Comparison of ENCODE assay signal across 8 mouse cellular contexts in the genomic region with DNA sequence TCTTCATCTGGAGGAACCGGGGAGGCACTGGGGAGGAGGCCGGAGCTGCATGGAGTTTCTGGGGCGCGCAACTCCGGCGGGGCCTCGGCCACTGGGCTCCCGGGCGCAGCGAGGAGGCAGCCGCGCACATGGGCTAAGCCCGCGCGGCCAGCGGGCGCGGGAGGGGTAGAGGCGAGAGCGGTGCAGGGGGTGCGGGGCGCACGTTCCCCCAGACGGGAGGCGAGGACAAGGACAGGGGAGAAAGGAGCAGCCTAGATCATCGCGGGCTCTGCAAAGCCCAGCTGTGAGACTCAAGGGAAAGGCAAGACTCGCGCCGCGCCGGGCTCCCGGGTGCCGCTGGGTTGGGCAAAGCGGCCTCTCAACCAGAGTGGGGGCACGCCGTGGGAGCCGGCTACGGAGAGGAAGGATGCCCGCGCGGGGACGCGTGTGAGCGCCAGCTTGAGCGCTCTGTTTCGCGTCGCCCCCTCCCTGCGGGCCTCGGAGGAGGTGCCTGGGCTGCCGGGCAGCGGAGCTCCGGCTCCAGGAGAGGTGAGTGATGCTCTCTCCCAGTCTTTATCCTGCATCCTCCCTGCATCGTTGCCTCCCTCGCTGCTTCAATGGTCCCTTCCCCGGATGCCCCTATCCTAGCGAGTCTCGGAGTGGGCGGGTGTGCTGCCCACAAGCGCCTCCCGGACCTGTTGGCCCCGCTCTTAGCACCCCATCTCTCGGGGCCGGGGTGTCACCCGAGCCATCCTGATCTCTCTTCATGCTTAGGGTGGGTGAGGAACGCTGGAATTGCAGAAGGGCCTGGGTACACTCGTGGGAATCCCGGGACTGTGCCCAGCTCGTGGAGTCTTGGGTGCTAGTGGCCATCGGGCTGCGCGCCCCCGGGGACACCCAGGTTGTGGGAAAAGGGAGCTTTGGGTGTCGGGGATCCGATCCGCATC.
DNase-seq lines count a peak whose midpoint lies in the region; ATAC-seq and TF ChIP-seq lines count a peak whose summit lies in the region.

No protein-coding gene starts in this region.

- TF ChIP-seq CTCF in kidney, adult 2 months (conservative IDR thresholded peaks at IDR 0.05; ENCODE audit: insufficient read depth, insufficient read length, low read depth, low read length): no peak

- H3K27me3 ChIP-seq in kidney, adult 2 months (replicated peaks; ENCODE audit: control insufficient read depth, insufficient read depth, low read length): no peaks in the 10 kb centered on the region

- WGBS in kidney, adult 2 months: 1% methylated on average over 77 of the region's 77 CpGs

- no peak overlapping the region for H3K4me3 ChIP-seq in kidney, adult 2 months (ENCODE audit: insufficient read depth, low read depth, low read length)

- H3K4me1 ChIP-seq in kidney, adult 2 months (ENCODE audit: control insufficient read depth, insufficient read depth, low read length): no peaks in the 10 kb centered on the region

- no peak for TF ChIP-seq POLR2A in kidney, adult 2 months (IDR thresholded peaks at IDR 0.05; ENCODE audit: low read depth, low read length)

- H3K36me3 ChIP-seq in kidney, adult 2 months (ENCODE audit: control insufficient read depth, insufficient read depth, low read length): no peaks in the 10 kb centered on the region

- intact Hi-C loops in left cerebral cortex, postnatal 36 days (cut with DNase I): loop anchor here (5.0 kb wide), 2 partner anchors 113 to 403 kb away; no protein-coding TSS in a partner anchor

- DNase-seq in kidney, postnatal 4 days: peak; percentile 17 to 29
- no peak for DNase-seq in kidney, adult 2 months
- DNase-seq in cerebellum, adult 8-10 months: peak; percentile 65
- peak; percentile 35 to 50 for DNase-seq in frontal cortex, postnatal 10 days (ENCODE audit: low spot score in 2 of 2)
- DNase-seq in left cerebral cortex, postnatal 36 days (ENCODE audit: low spot score in 2 of 2): peak; percentile 72 to 76
- peak; percentile 62 for DNase-seq in retina, postnatal 1 day
- DNase-seq in urinary bladder, adult 2 months (ENCODE audit: low spot score): no peak

- ATAC-seq in activated CD4-positive, CD25-positive, alpha-beta regulatory T cell, adult 4 months: no peak

- H3K27ac ChIP-seq in kidney, adult 2 months (ENCODE audit: insufficient read depth, low read depth, low read length): no peak overlapping the region

Comparison
In these comparisons a context has a peak if more than half of its experiments do, and no peak if none do; other contexts are left out.
1. DNase-seq: peak in kidney, postnatal 4 days (2 of 2), cerebellum, adult 8-10 months (single experiment), frontal cortex, postnatal 10 days (2 of 2), left cerebral cortex, postnatal 36 days (2 of 2) and retina, postnatal 1 day (single experiment); none in kidney, adult 2 months (single experiment) and urinary bladder, adult 2 months (single experiment).